Mouse (Mus musculus) megakaryocyte progenitor cell, adult 5-6 weeks (primary cell): Measurements from ENCODE around the gene Jpt2. TPM values are rescaled to one million over a fixed set of nuclear protein-coding genes. Genes with fewer than 3 reads are reported as not detected.
"Not testable (repeated sequence)": the region's sequence is repeated elsewhere in the genome, so short reads cannot be mapped to it uniquely, and the experiment has no call there.

Source experiments
- ATAC-seq: replicated peaks from 2 replicates; pipeline ENCODE4 v1.8.0; 2016; ENCODE audit warnings: mild to moderate bottlenecking, moderate TSS enrichment, inconsistent platforms; ENCODE audit not compliant: poor library complexity
- total RNA-seq, 2 experiments: library from RNA; stranded (forward) in 1 of 2; stranded (reverse) in 1 of 2; fragments of 157-497, 149-512 nt in 1 of 2; fragments of 200-1000 nt in 1 of 2; gene quantifications; 2 replicates each; pipeline versions ENCODE4 v1.2.3 to v1.2.4; 2015 to 2017

Gene Jpt2
- 125 and 131 TPM in 2 replicates for total RNA-seq (2015)
- total RNA-seq (2017), result 114 and 116 TPM in 2 replicates

- ATAC-seq, result peak; percentile 99
Observed at GRCm38 (mm10) chr17:24960135-24960851, at the start of gene Jpt2. Gene Jpt2, minus strand, starts transcription at chr17:24960689.

GRCm38 (mm10) chr17:25007480-25007879 lies 47.0 kb upstream of the Jpt2 start:
- ATAC-seq, result no peak

GRCm38 (mm10) chr17:25005102-25005501 lies 44.6 kb upstream of the Jpt2 start:
- no peak for ATAC-seq

- ATAC-seq, result no peak
Observed at GRCm38 (mm10) chr17:24994721-24995120, 34.2 kb upstream of the Jpt2 start.

GRCm38 (mm10) chr17:24987221-24987620 lies 26.7 kb upstream of the Jpt2 start:
- no peak for ATAC-seq

- ATAC-seq, result no peak
Observed at GRCm38 (mm10) chr17:24960852-24961715, 595 bp upstream of the Jpt2 start.

GRCm38 (mm10) chr17:24959371-24959770 lies 1.1 kb downstream of the Jpt2 start:
- no peak for ATAC-seq

- ATAC-seq, result no peak
Observed at GRCm38 (mm10) chr17:24953291-24953690, 7.2 kb downstream of the Jpt2 start.

- ATAC-seq, result no peak
Observed at GRCm38 (mm10) chr17:24950671-24951070, 9.8 kb downstream of the Jpt2 start.

GRCm38 (mm10) chr17:24948204-24948603 lies 12.3 kb downstream of the Jpt2 start:
- ATAC-seq, result no peak

GRCm38 (mm10) chr17:24943589-24943988 lies 16.9 kb downstream of the Jpt2 start:
- ATAC-seq, result not testable (repeated sequence)

GRCm38 (mm10) chr17:24943036-24943435 lies 17.5 kb downstream of the Jpt2 start:
- ATAC-seq, result no peak

- ATAC-seq, result peak; percentile 88
Observed at GRCm38 (mm10) chr17:24942453-24942852, 18.0 kb downstream of the Jpt2 start.

- no peak for ATAC-seq
Observed at GRCm38 (mm10) chr17:24937266-24937665, 23.2 kb downstream of the Jpt2 start.

GRCm38 (mm10) chr17:24936259-24937237 lies 23.9 kb downstream of the Jpt2 start, which contains the start of gene Mapk8ip3:
Gene Mapk8ip3, minus strand, starts transcription at chr17:24936977.
- peak; percentile 94 for ATAC-seq

GRCm38 (mm10) chr17:24935666-24936065 lies 24.8 kb downstream of the Jpt2 start:
- ATAC-seq, result no peak

GRCm38 (mm10) chr17:24934926-24935325 lies 25.6 kb downstream of the Jpt2 start:
- ATAC-seq, result no peak

- ATAC-seq, result no peak
Observed at GRCm38 (mm10) chr17:24933163-24933562, 27.3 kb downstream of the Jpt2 start.

GRCm38 (mm10) chr17:24932431-24932830 lies 28.1 kb downstream of the Jpt2 start:
- ATAC-seq, result no peak

- no peak for ATAC-seq
Observed at GRCm38 (mm10) chr17:24929506-24929905, 31.0 kb downstream of the Jpt2 start.

- no peak for ATAC-seq
Observed at GRCm38 (mm10) chr17:24923246-24923645, 37.2 kb downstream of the Jpt2 start.
